Mouse (Mus musculus) midbrain, postnatal 0 days (tissue): ENCODE results near the gene Triobp. TPM values are rescaled to one million over a fixed set of nuclear protein-coding genes. Genes with fewer than 3 reads are reported as not detected.

ENCODE experiments used
- ATAC-seq: fragments of 200-750 bp; cut with Nextera tagmentation; 2 replicates; pipeline ENCODE4 v1.8.0; 2017; ENCODE audit warnings: moderate number of reproducible peaks, mild to moderate bottlenecking, moderate TSS enrichment, moderate library complexity; ENCODE audit not compliant: low FRiP score
- DNase-seq: peaks from one replicate; pipeline ENCODE4 v3.0.0-alpha.2; 2015; ENCODE audit warnings: low spot score
- H3K27ac ChIP-seq: fragments of 300-500 bp; sonication (generic); 2 replicates; pipeline ENCODE4 v1.5.1; 2014; ENCODE audit warnings: low read depth, mild to moderate bottlenecking, low read length, mixed read lengths
- H3K27me3 ChIP-seq: fragments of 300-500 bp; sonication (generic); 2 replicates; pipeline ENCODE4 v1.6.1; 2014; ENCODE audit warnings: low read length, control low read depth, mixed read lengths; ENCODE audit not compliant: insufficient read depth
- H3K36me3 ChIP-seq: fragments of 300-500 bp; sonication (generic); 2 replicates; pipeline ENCODE4 v1.6.1; 2014; ENCODE audit warnings: low read length, control low read depth, mixed read lengths; ENCODE audit not compliant: insufficient read depth
- H3K4me1 ChIP-seq: fragments of 300-500 bp; sonication (generic); 2 replicates; pipeline ENCODE4 v1.6.1; 2014; ENCODE audit warnings: mild to moderate bottlenecking, control low read depth, antibody characterized with exemption, low read length, mixed read lengths; ENCODE audit not compliant: insufficient read depth
- H3K4me2 ChIP-seq: fragments of 300-500 bp; sonication (generic); 2 replicates; pipeline ENCODE4 v1.6.1; 2014; ENCODE audit warnings: low read depth, mild to moderate bottlenecking, low read length, mixed read lengths; ENCODE audit not compliant: poor library complexity, severe bottlenecking
- H3K4me3 ChIP-seq: fragments of 300-500 bp; sonication (generic); 2 replicates; pipeline ENCODE4 v1.5.1; 2014; ENCODE audit warnings: low read depth, mild to moderate bottlenecking, low read length, moderate library complexity
- H3K9ac ChIP-seq: fragments of 300-500 bp; sonication (generic); replicated peaks from 2 replicates; pipeline ENCODE4 v1.6.1; 2014; ENCODE audit warnings: mild to moderate bottlenecking, low read length, moderate library complexity, mixed read lengths; ENCODE audit not compliant: poor library complexity, severe bottlenecking
- H3K9me3 ChIP-seq: fragments of 300-500 bp; sonication (generic); 2 replicates; pipeline ENCODE4 v1.6.1; 2016; ENCODE audit warnings: low read length, control low read depth
- CTCF ChIP-seq: IDR thresholded peaks from 2 replicates; pipeline ENCODE4 v1.5.1; 2016; ENCODE audit warnings: antibody characterized with exemption, mild to moderate bottlenecking
- WGBS: fragments of 180-500 bp; shearing (Covaris S2); extraction: QIAGEN DNeasy Blood & Tissue Kit; methylation state at CpG from one replicate; pipeline ENCODE4 v1.1.7; 2014; 5-methylcytosine and 5-hydroxymethylcytosine counted together
- polyA plus RNA-seq: library from polyadenylated mRNA; unstranded; fragments of >200 nt; fragmentation: Nextera tagmentation; extraction: Ambion mirVana; gene quantifications from 2 replicates; pipeline ENCODE4 v1.2.1, GENCODE M21; 2015
- total RNA-seq: library from RNA; depleted of rRNA; stranded (reverse); fragments of >200 nt; gene quantifications from 2 replicates; pipeline ENCODE4 v1.2.3, GENCODE M21; 2014

The Triobp gene
- total and polyA plus RNA-seq, 2 experiments from 2014 or later, result 28.4 to 40.0 TPM

DNA sequence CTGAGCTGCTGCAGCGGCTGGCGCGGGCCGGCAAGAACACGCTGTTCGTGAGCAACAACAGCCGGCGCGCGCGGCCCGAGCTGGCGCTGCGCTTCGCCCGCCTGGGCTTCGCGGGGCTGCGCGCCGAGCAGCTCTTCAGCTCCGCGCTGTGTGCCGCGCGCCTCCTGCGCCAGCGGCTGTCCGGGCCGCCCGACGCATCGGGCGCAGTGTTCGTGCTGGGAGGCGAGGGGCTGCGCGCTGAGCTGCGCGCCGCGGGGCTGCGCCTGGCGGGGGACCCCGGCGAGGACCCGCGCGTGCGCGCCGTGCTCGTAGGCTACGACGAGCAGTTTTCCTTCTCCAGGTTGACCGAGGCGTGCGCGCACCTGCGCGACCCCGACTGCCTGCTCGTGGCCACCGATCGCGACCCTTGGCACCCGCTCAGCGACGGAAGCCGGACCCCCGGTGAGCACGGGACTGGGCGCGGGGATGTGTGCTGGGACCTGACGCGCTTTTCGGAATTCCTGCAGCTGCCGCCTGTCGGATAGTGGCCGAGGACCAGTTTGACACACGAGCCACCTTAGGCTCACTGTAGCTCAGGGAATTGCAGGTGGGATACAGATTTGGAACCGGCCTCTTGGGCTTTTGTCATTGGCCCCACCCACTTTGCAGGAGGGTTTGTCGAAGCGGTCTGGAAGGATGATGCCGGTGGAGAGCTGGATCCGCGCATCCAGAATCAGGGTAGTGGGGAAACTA is 33.3 kb upstream of the Triobp start:
- Histone ChIP-seq H3K4me2 (peak overlapping the region; percentile 63), H3K27ac (peak overlapping the region; percentile 97), H3K36me3 (peaks cover 15% of the 10 kb centered on the region), H3K9ac (peak overlapping the region; percentile 91), H3K27me3 (no peaks in the 10 kb centered on the region), H3K4me1 (no peaks in the 10 kb centered on the region; the same call in 1 of the 2 replicates), H3K4me3 (peak overlapping the region; percentile 71), H3K9me3 (no peaks in the 10 kb centered on the region)
- WGBS, result under 1% methylated on average over 62 of the region's 87 CpGs
- DNase-seq (peak; percentile 77), ATAC-seq (peak; percentile 74)
- 0 out of 2 replicates have a peak, but pooled peaks have one; percentile 26 for TF ChIP-seq CTCF

DNA sequence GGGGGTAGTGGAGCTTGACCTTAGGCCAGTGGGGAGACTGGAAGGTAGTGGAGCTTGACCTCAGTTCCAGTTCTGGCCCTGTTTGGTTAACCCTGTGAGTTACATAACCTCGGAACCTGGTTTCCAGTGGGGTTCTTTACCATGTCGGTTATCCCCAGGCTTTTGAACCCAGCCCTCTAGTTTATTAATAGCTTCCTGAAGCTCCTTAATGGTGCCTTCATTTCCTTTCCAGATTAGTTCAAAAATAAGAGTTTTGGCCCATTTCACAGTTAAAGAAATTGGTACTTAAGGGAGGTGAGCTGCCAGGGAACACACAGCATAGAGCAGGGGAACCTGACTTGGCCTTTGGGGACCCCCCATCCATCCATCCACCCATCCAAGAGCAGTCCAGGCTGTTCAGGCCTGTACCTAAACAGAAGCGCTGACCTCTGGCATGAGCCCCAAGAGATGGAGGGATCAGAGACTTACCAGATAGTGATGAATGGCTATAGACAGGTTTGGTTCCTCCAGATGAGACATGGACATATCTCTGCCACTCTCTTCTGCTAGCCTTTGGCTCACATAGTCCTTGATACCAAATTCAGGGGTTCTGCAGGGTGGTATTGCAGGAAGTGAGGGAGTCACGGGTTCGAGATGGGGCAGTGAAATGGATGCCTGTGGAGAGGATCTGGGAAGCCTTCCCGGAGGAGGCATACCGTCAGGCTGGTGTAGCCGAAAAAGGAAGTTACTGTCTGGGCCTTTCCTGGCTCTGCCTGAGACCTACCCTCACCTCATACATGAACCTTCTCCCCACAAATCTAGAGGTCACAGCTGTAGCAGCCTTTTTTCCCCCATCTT is 32.5 kb upstream of the Triobp start:
- H3K36me3 ChIP-seq, result peaks cover 18% of the 10 kb centered on the region
- no peaks in the 10 kb centered on the region for H3K27me3 ChIP-seq
- peak overlapping the region; percentile 91 for H3K9ac ChIP-seq
- no peak for TF ChIP-seq CTCF
- no peaks in the 10 kb centered on the region; the same call in 1 of the 2 replicates for H3K4me1 ChIP-seq
- H3K4me3 ChIP-seq, result peak overlapping the region; percentile 71
- no peak for ATAC-seq
- DNase-seq, result no peak
- no peaks in the 10 kb centered on the region for H3K9me3 ChIP-seq
- H3K27ac ChIP-seq, result peak overlapping the region; percentile 97
- peak overlapping the region; percentile 63 for H3K4me2 ChIP-seq
- WGBS, result 48% methylated on average over 8 of the region's 8 CpGs

DNA sequence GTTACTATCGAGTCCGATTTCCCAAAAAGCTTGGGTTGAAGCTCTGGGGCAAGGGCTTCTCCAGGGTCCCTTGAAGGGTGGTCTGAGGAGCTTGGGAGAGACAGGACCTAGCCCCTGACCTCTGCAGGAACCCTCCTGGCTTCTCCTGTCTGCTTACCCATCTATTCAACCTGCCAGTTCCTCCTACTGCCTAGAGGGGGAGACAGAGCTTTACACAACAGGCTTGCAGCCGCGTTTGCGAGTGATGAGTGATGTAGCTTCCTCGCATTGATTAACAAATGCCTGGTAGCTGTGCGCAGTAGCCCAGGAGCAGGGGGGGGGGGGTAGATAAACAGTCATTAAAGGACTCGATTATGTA is 31.9 kb upstream of the Triobp start:
- DNase-seq, result peak; percentile 93
- 7% methylated on average over 8 of the region's 8 CpGs for WGBS
- Histone ChIP-seq H3K9ac (peak overlapping the region; percentile 91), H3K27ac (peak overlapping the region; percentile 57), H3K4me2 (peak overlapping the region; percentile 63), H3K4me1 (no peaks in the 10 kb centered on the region; the same call in 1 of the 2 replicates), H3K9me3 (no peaks in the 10 kb centered on the region), H3K27me3 (no peaks in the 10 kb centered on the region), H3K4me3 (peak overlapping the region; percentile 71), H3K36me3 (peaks cover 20% of the 10 kb centered on the region)
- TF ChIP-seq CTCF, result peak; percentile 94
- 0 out of 2 replicates have a peak, but pooled peaks have one; percentile 14 for ATAC-seq

DNA sequence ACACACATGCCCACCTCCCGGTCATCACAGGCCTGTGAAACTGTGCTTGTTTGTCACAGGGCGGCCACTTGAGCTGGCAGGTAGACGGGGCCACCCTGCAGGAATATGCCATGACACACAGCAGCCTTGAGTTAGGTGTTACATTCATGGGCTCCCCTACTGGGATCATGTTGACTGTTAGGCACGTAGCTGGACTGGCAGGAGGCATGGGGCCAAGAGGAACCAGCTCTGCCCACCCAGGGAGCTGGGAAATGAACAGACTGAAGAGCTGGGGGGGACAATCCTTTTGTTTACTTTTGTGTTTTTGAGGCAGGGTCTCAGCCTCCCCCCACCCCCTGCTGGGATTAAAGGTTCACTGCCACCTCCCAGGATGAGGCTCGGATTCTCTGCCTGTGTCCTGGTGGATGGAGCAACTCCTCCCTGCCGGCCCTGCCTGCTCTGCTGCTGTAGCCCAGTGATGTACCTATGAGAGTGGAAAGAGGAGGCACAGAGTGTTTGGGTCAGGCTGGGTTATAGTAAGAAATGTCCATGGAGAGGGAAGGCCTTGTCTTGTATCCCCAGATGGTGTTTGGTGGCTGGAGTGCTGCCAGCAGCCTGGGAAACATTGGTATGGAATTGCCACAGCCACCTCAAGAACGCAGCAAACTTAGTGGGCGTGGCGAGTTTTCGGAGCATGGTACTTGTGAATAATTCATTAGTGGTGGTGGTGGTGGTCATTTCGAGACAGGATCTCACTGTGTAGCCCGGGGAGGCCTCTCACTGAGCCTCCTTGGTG is 31.3 kb upstream of the Triobp start:
- WGBS, result 27% methylated on average over 12 of the region's 12 CpGs
- TF ChIP-seq CTCF, result no peak

DNA sequence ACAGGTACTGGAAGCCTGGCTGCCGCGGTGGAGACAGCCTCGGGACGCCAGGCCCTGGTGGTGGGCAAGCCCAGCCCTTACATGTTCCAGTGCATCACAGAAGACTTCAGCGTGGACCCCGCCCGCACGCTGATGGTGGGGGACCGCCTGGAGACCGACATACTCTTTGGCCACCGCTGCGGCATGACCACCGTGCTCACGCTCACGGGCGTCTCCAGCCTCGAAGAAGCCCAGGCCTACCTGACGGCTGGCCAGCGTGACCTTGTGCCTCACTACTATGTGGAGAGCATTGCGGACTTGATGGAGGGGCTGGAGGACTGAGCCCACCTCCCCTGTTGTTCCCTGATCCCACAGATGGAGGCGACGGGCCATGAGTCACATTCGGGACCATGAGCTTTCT is 29.4 kb upstream of the Triobp start:
- no peaks in the 10 kb centered on the region; the same call in 1 of the 2 replicates for H3K4me1 ChIP-seq
- H3K4me3 ChIP-seq, result no peak overlapping the region
- no peak for TF ChIP-seq CTCF
- DNase-seq (no peak), ATAC-seq (no peak)
- H3K4me2 ChIP-seq, result no peak overlapping the region
- peaks cover 20% of the 10 kb centered on the region for H3K36me3 ChIP-seq
- H3K9ac ChIP-seq, result no peak overlapping the region
- no peaks in the 10 kb centered on the region for H3K27me3 ChIP-seq
- 93% methylated on average over 23 of the region's 23 CpGs for WGBS
- no peaks in the 10 kb centered on the region for H3K9me3 ChIP-seq
- no peak overlapping the region for H3K27ac ChIP-seq

More for the DNA sequence above, 31.3 kb upstream of the Triobp start:
- peak overlapping the region; percentile 91 for H3K9ac ChIP-seq
- no peaks in the 10 kb centered on the region; the same call in 1 of the 2 replicates for H3K4me1 ChIP-seq
- H3K9me3 ChIP-seq, result no peaks in the 10 kb centered on the region
- peak overlapping the region; percentile 57 for H3K27ac ChIP-seq
- H3K27me3 ChIP-seq, result no peaks in the 10 kb centered on the region
- DNase-seq (peak; percentile 49), ATAC-seq (no peak)
- H3K4me2 ChIP-seq, result peak overlapping the region; percentile 63
- peak overlapping the region; percentile 71 for H3K4me3 ChIP-seq
- peaks cover 20% of the 10 kb centered on the region for H3K36me3 ChIP-seq
